8 mouse cellular contexts compared by ENCODE assay signal in genomic region chr7:101349861-101350260, GRCm38 (mm10). TPM values are rescaled to one million over a fixed set of nuclear protein-coding genes. Genes with fewer than 3 reads are reported as not detected.
DNase-seq lines count a peak whose midpoint lies in the region; ATAC-seq and TF ChIP-seq lines count a peak whose summit lies in the region.

No protein-coding gene starts in this region.

- no peak overlapping the region for H3K27ac ChIP-seq in heart, embryonic 12.5 days (ENCODE audit: poor library complexity, severe bottlenecking)
- no peak overlapping the region for H3K27ac ChIP-seq in neural tube, embryonic 14.5 days (ENCODE audit: low read depth, low read length)
- no peak overlapping the region for H3K27ac ChIP-seq in lung, postnatal 0 days (ENCODE audit: low read length)

- no peak for TF ChIP-seq CTCF in lung, postnatal 0 days (IDR thresholded peaks at IDR 0.05)

- peaks cover 39% of the 10 kb centered on the region for H3K4me1 ChIP-seq in heart, embryonic 12.5 days (replicated peaks)
- H3K4me1 ChIP-seq in neural tube, embryonic 14.5 days (ENCODE audit: control insufficient read depth, insufficient read depth, low read length), result peaks cover 3% of the 10 kb centered on the region; the same call in 1 of the 2 replicates
- peaks cover 4% of the 10 kb centered on the region; the same call in 1 of the 2 replicates for H3K4me1 ChIP-seq in lung, postnatal 0 days (ENCODE audit: insufficient read depth, low read depth, low read length)

- TF ChIP-seq EP300 in lung, postnatal 0 days (IDR thresholded peaks at IDR 0.05), result no peak

- 40% methylated on average over 2 of the region's 2 CpGs for WGBS in heart, embryonic 12.5 days
- 75% methylated on average over 1 of the region's 2 CpGs for WGBS in neural tube, embryonic 14.5 days
- WGBS in lung, postnatal 0 days, result 49% methylated on average over 2 of the region's 2 CpGs

- H3K9ac ChIP-seq in heart, embryonic 12.5 days, result no peak overlapping the region
- no peak overlapping the region for H3K9ac ChIP-seq in neural tube, embryonic 14.5 days (replicated peaks; ENCODE audit: low read depth, low read length)
- H3K9ac ChIP-seq in lung, postnatal 0 days (replicated peaks; ENCODE audit: low read depth), result no peak overlapping the region

- intact Hi-C loops in heart, postnatal 14 days (cut with DNase I), result no loop called here

- no peaks in the 10 kb centered on the region for H3K36me3 ChIP-seq in heart, embryonic 12.5 days
- H3K36me3 ChIP-seq in neural tube, embryonic 14.5 days (ENCODE audit: control insufficient read depth, insufficient read depth, low read length), result no peaks in the 10 kb centered on the region
- no peaks in the 10 kb centered on the region for H3K36me3 ChIP-seq in lung, postnatal 0 days (ENCODE audit: insufficient read depth, low read length)

- no peak for ATAC-seq in heart, embryonic 12.5 days (ENCODE audit: insufficient number of reproducible peaks, low FRiP score)
- ATAC-seq in neural tube, embryonic 14.5 days (ENCODE audit: low read depth), result peak; percentile 33; the same call in 1 of the 2 replicates
- no peak for ATAC-seq in megakaryocyte progenitor cell, adult 5-6 weeks (replicated peaks; ENCODE audit: poor library complexity)
- no peak for ATAC-seq in lung, postnatal 0 days

- no peak for DNase-seq in heart, postnatal 4 days
- peak; percentile 59 for DNase-seq in embryo, embryonic 10.5 days (ENCODE audit: low spot score)
- DNase-seq in left cerebral cortex, adult 11 months (ENCODE audit: low spot score), result peak; percentile 57
- DNase-seq in heart, postnatal 14 days, result no peak
- DNase-seq in lung, postnatal 0 days (ENCODE audit: low spot score), result no peak

- H3K4me2 ChIP-seq in heart, embryonic 12.5 days, result peak overlapping the region; percentile 91; the same call in 1 of the 2 replicates
- H3K4me2 ChIP-seq in neural tube, embryonic 14.5 days (ENCODE audit: low read depth, low read length), result no peak overlapping the region
- no peak overlapping the region for H3K4me2 ChIP-seq in lung, postnatal 0 days (replicated peaks; ENCODE audit: low read depth, low read length)

- peaks cover 48% of the 10 kb centered on the region for H3K27me3 ChIP-seq in heart, embryonic 12.5 days (replicated peaks)
- 0 out of 2 replicates have a peak, but pooled peaks cover 3% of the 10 kb centered on the region for H3K27me3 ChIP-seq in neural tube, embryonic 14.5 days (ENCODE audit: control insufficient read depth, insufficient read depth, low read length)
- H3K27me3 ChIP-seq in lung, postnatal 0 days (replicated peaks; ENCODE audit: insufficient read depth, low read length), result no peaks in the 10 kb centered on the region

- H3K9me3 ChIP-seq in heart, embryonic 12.5 days (replicated peaks), result no peaks in the 10 kb centered on the region
- H3K9me3 ChIP-seq in neural tube, embryonic 14.5 days (ENCODE audit: control insufficient read depth, low read length), result no peaks in the 10 kb centered on the region
- no peaks in the 10 kb centered on the region for H3K9me3 ChIP-seq in lung, postnatal 0 days (ENCODE audit: low read length)

- no peak overlapping the region for H3K4me3 ChIP-seq in heart, embryonic 12.5 days
- no peak overlapping the region for H3K4me3 ChIP-seq in neural tube, embryonic 14.5 days (ENCODE audit: low read depth, low read length)
- no peak overlapping the region for H3K4me3 ChIP-seq in lung, postnatal 0 days (ENCODE audit: low read depth, low read length)

RNA-seq across cellular contexts. Expression of gene Arap1, which starts 2.0 kb away (rescaled TPM):
- polyA plus RNA-seq in heart, embryonic 12.5 days (2016; fragmentation: Nextera tagmentation; extraction: Ambion mirVana), result 19.9 and 22.5 TPM in 2 replicates
- 10 to 100 TPM; 44.5 to 44.8 TPM for total RNA-seq in heart, postnatal 4 days (2021)
- 4.0 and 11.1 TPM in 2 replicates for polyA plus RNA-seq in neural tube, embryonic 14.5 days (2014; fragmentation: Nextera tagmentation; extraction: Ambion mirVana)
- total RNA-seq in megakaryocyte progenitor cell, adult 5-6 weeks (2015), result 34.3 and 41.2 TPM in 2 replicates
- total RNA-seq in megakaryocyte progenitor cell, adult 5-6 weeks (2017), result 63.1 and 89.4 TPM in 2 replicates
- total RNA-seq in heart, postnatal 14 days (2021), result 10 to 100 TPM; 38.6 to 41.8 TPM
- polyA plus RNA-seq in lung, postnatal 0 days (2015; fragmentation: Nextera tagmentation; extraction: Ambion mirVana), result 105 and 110 TPM in 2 replicates

RNA-seq across cellular contexts. Expression of gene Stard10, which starts 33.0 kb away (rescaled TPM):
- polyA plus RNA-seq in heart, embryonic 12.5 days (2016; fragmentation: Nextera tagmentation; extraction: Ambion mirVana), result 22.9 and 28.6 TPM in 2 replicates
- total RNA-seq in heart, postnatal 4 days (2021), result 10 to 100 TPM; 45.6 to 53.6 TPM
- 12.6 and 17.4 TPM in 2 replicates for polyA plus RNA-seq in neural tube, embryonic 14.5 days (2014; fragmentation: Nextera tagmentation; extraction: Ambion mirVana)
- total RNA-seq in megakaryocyte progenitor cell, adult 5-6 weeks (2015), result 50.4 and 59.3 TPM in 2 replicates
- total RNA-seq in megakaryocyte progenitor cell, adult 5-6 weeks (2017), result 23.1 and 31.2 TPM in 2 replicates
- total RNA-seq in heart, postnatal 14 days (2021), result 10 to 100 TPM; 17.0 to 40.3 TPM
- 40.3 and 46.3 TPM in 2 replicates for polyA plus RNA-seq in lung, postnatal 0 days (2015; fragmentation: Nextera tagmentation; extraction: Ambion mirVana)

RNA-seq across cellular contexts. Expression of gene Atg16l2, which starts 47.8 kb away (rescaled TPM):
- polyA plus RNA-seq in heart, embryonic 12.5 days (2016; fragmentation: Nextera tagmentation; extraction: Ambion mirVana), result 22.6 and 23.8 TPM in 2 replicates
- total RNA-seq in heart, postnatal 4 days (2021), result 10 to 100 TPM; 13.0 to 16.0 TPM
- polyA plus RNA-seq in neural tube, embryonic 14.5 days (2014; fragmentation: Nextera tagmentation; extraction: Ambion mirVana), result 17.2 and 28.8 TPM in 2 replicates
- 9.8 and 14.7 TPM in 2 replicates for total RNA-seq in megakaryocyte progenitor cell, adult 5-6 weeks (2015)
- total RNA-seq in megakaryocyte progenitor cell, adult 5-6 weeks (2017), result 6.7 and 7.1 TPM in 2 replicates
- 10 to 100 TPM; 12.4 to 13.5 TPM for total RNA-seq in heart, postnatal 14 days (2021)
- 12.9 and 17.1 TPM in 2 replicates for polyA plus RNA-seq in lung, postnatal 0 days (2015; fragmentation: Nextera tagmentation; extraction: Ambion mirVana)

Comparison
In these comparisons a context has a peak if more than half of its experiments do, and no peak if none do; other contexts are left out.
1. DNase-seq: peak in embryo, embryonic 10.5 days (single experiment) and left cerebral cortex, adult 11 months (single experiment); none in heart, postnatal 4 days (single experiment), heart, postnatal 14 days (0 of 2) and lung, postnatal 0 days (single experiment).